Mouse (Mus musculus): ENCODE results near the gene Tomm34.
"Not testable (repeated sequence)": the region's sequence is repeated elsewhere in the genome, so short reads cannot be mapped to it uniquely, and the experiment has no call there.

Gene Tomm34

GRCm38 (mm10) chr2:164075088-164075487, 4.1 kb upstream of the Tomm34 start:
- DNase-seq = no peak

- DNase-seq = peak; percentile 97
Measured at GRCm38 (mm10) chr2:164073918-164074578, 3.1 kb upstream of the Tomm34 start.

GRCm38 (mm10) chr2:164073120-164073519, 2.2 kb upstream of the Tomm34 start:
- DNase-seq = no peak

- DNase-seq = no peak
Measured at GRCm38 (mm10) chr2:164072109-164072508, 1.1 kb upstream of the Tomm34 start.

GRCm38 (mm10) chr2:164071437-164071820, 460 bp upstream of the Tomm34 start:
- DNase-seq = not testable (repeated sequence)

- DNase-seq = no peak
Measured at GRCm38 (mm10) chr2:164070142-164070764, 716 bp downstream of the Tomm34 start, which contains the start of gene Stk4. Stk4 (plus strand) TSS chr2:164070322.

GRCm38 (mm10) chr2:164059634-164060235, 11.2 kb downstream of the Tomm34 start:
- no peak for DNase-seq

GRCm38 (mm10) chr2:164054671-164055070, 16.3 kb downstream of the Tomm34 start:
- no peak for DNase-seq

GRCm38 (mm10) chr2:164053767-164054166, 17.2 kb downstream of the Tomm34 start:
- no peak for DNase-seq

- DNase-seq = no peak
Measured at GRCm38 (mm10) chr2:164047197-164047690, 23.7 kb downstream of the Tomm34 start.

- DNase-seq = no peak
Measured at GRCm38 (mm10) chr2:164041523-164041922, 29.4 kb downstream of the Tomm34 start.

- no peak for DNase-seq
Measured at GRCm38 (mm10) chr2:164040949-164041348, 30.0 kb downstream of the Tomm34 start.

- DNase-seq = no peak
Measured at GRCm38 (mm10) chr2:164038407-164039028, 32.5 kb downstream of the Tomm34 start.

GRCm38 (mm10) chr2:164036520-164037019, 34.4 kb downstream of the Tomm34 start:
- no peak for DNase-seq

GRCm38 (mm10) chr2:164032973-164033372, 38.0 kb downstream of the Tomm34 start:
- DNase-seq = no peak

GRCm38 (mm10) chr2:164031147-164031546, 39.8 kb downstream of the Tomm34 start:
- no peak for DNase-seq

GRCm38 (mm10) chr2:164025150-164025549, 45.8 kb downstream of the Tomm34 start, which contains the start of gene Pabpc1l:
Pabpc1l (plus strand) TSS chr2:164025450.
- no peak for DNase-seq

GRCm38 (mm10) chr2:164022104-164022503, 48.9 kb downstream of the Tomm34 start:
- no peak for DNase-seq

GRCm38 (mm10) chr2:164019943-164020342, 51.0 kb downstream of the Tomm34 start:
- no peak for DNase-seq

- DNase-seq = no peak
Measured at GRCm38 (mm10) chr2:164018910-164019309, 52.1 kb downstream of the Tomm34 start.

- DNase-seq = no peak
Measured at GRCm38 (mm10) chr2:164015304-164015703, 55.7 kb downstream of the Tomm34 start.

GRCm38 (mm10) chr2:164010944-164011343, 60.0 kb downstream of the Tomm34 start:
- DNase-seq = no peak

- DNase-seq = no peak
Measured at GRCm38 (mm10) chr2:164010496-164010895, 60.5 kb downstream of the Tomm34 start.
